ENCODE assay signal across 19 mouse cellular contexts in genomic region chr5:62587348-62587747, GRCm38 (mm10).
"Had no signal": no experiment of that assay in that cellular context is flagged by ENCODE, and none has a peak within 500 bp of the region (broad histone marks: within the 10 kb centered on the region; RNA-seq: fewer than 3 reads in every experiment).

No protein-coding gene starts in this region.

- H3K4me2 ChIP-seq: lung, embryonic 14.5 days; midbrain, embryonic 12.5 days; neural tube, embryonic 13.5 days; neural tube, embryonic 15.5 days had no signal

- H3K27ac ChIP-seq: midbrain, embryonic 10.5 days; midbrain, embryonic 12.5 days; neural tube, embryonic 13.5 days; neural tube, embryonic 15.5 days had no signal

- H3K9me3 ChIP-seq: midbrain, embryonic 10.5 days; midbrain, embryonic 12.5 days; neural tube, embryonic 13.5 days; neural tube, embryonic 15.5 days had no signal

- H3K27me3 ChIP-seq: midbrain, embryonic 12.5 days; neural tube, embryonic 13.5 days; neural tube, embryonic 15.5 days had no signal

- H3K36me3 ChIP-seq: midbrain, embryonic 10.5 days; midbrain, embryonic 12.5 days; neural tube, embryonic 13.5 days; neural tube, embryonic 15.5 days had no signal

- H3K4me1 ChIP-seq: midbrain, embryonic 10.5 days; neural tube, embryonic 13.5 days; neural tube, embryonic 15.5 days had no signal

- ATAC-seq: midbrain, embryonic 16.5 days had no signal

- DNase-seq: lung, adult 18-20 months; lung, embryonic 14.5 days; lung, postnatal 10 days; lung, postnatal 4 days; midbrain, embryonic 14.5 days; retina, postnatal 1 day; right cerebral cortex, adult 18-20 months; right cerebral cortex, postnatal 25 days; right cerebral cortex, postnatal 4 days; spleen, adult 18-20 months; thymus, adult 18-20 months; thymus, postnatal 14 days; thymus, postnatal 36 days had no signal

- H3K9ac ChIP-seq: lung, embryonic 14.5 days; midbrain, embryonic 12.5 days; neural tube, embryonic 13.5 days; neural tube, embryonic 15.5 days had no signal

- H3K4me3 ChIP-seq: midbrain, embryonic 10.5 days; midbrain, embryonic 12.5 days; myocyte; neural tube, embryonic 13.5 days; neural tube, embryonic 15.5 days had no signal
